Mouse (Mus musculus): ENCODE data around the gene Tpp1. TPM values are rescaled to one million over a fixed set of nuclear protein-coding genes. Genes with fewer than 3 reads are reported as not detected.
A peak's percentile ranks its signal among the peaks of the same experiment; 100 is the strongest.

Tpp1 gene
- 60.9 and 65.8 TPM in 2 replicates for polyA plus RNA-seq (2015; fragmentation: Nextera tagmentation; extraction: Ambion mirVana)

- peak within 1 kb of the TSS; percentile 72 for H3K27ac ChIP-seq (ENCODE audit: low read depth)
- peaks cover 12% of the 10 kb centered on the region for H3K4me1 ChIP-seq (ENCODE audit: insufficient read depth)
- peak within 1 kb of the TSS; percentile 82 for H3K4me2 ChIP-seq (ENCODE audit: low read depth, low read length)
- no peaks in the 10 kb centered on the region for H3K9me3 ChIP-seq (ENCODE audit: low read length)
- peak within 1 kb of the TSS; percentile 81 for H3K9ac ChIP-seq (replicated peaks)
- peak; percentile 25; the same call in 1 of the 2 replicates for TF ChIP-seq EP300 (IDR thresholded peaks at IDR 0.05; ENCODE audit: low read depth)
- no peak for TF ChIP-seq CTCF (IDR thresholded peaks at IDR 0.05; ENCODE audit: low read depth)
- DNase-seq (peak; percentile 90), ATAC-seq (peak; percentile 93)
- peak within 1 kb of the TSS; percentile 75 for H3K4me3 ChIP-seq (ENCODE audit: low read depth, low read length)
- H3K27me3 ChIP-seq (ENCODE audit: insufficient read depth, low read length) = no peaks in the 10 kb centered on the region
- 14% methylated on average over 20 of the region's 20 CpGs for WGBS (ENCODE audit: insufficient replicate concordance)
- H3K36me3 ChIP-seq (replicated peaks; ENCODE audit: insufficient read depth, low read length) = peaks cover 19% of the 10 kb centered on the region
Observed at GRCm38 (mm10) chr7:105751491-105752433, at the start of gene Tpp1. Gene Tpp1, minus strand, starts transcription at chr7:105752235.

GRCm38 (mm10) chr7:105796972-105797371 is 44.9 kb upstream of the Tpp1 start:
- no peaks in the 10 kb centered on the region for H3K9me3 ChIP-seq (ENCODE audit: low read length)
- DNase-seq (no peak), ATAC-seq (no peak)
- H3K9ac ChIP-seq (replicated peaks) = no peak overlapping the region
- no peaks in the 10 kb centered on the region for H3K27me3 ChIP-seq (ENCODE audit: insufficient read depth, low read length)
- H3K27ac ChIP-seq (ENCODE audit: low read depth) = no peak overlapping the region
- H3K36me3 ChIP-seq (replicated peaks; ENCODE audit: insufficient read depth, low read length) = no peaks in the 10 kb centered on the region
- no peak overlapping the region for H3K4me3 ChIP-seq (ENCODE audit: low read depth, low read length)
- no peaks in the 10 kb centered on the region for H3K4me1 ChIP-seq (ENCODE audit: insufficient read depth)
- no peak for TF ChIP-seq EP300 (IDR thresholded peaks at IDR 0.05; ENCODE audit: low read depth)
- TF ChIP-seq CTCF (IDR thresholded peaks at IDR 0.05; ENCODE audit: low read depth) = no peak
- no peak overlapping the region for H3K4me2 ChIP-seq (ENCODE audit: low read depth, low read length)
- WGBS (ENCODE audit: insufficient replicate concordance) = 70% methylated on average over 3 of the region's 3 CpGs

DNA sequence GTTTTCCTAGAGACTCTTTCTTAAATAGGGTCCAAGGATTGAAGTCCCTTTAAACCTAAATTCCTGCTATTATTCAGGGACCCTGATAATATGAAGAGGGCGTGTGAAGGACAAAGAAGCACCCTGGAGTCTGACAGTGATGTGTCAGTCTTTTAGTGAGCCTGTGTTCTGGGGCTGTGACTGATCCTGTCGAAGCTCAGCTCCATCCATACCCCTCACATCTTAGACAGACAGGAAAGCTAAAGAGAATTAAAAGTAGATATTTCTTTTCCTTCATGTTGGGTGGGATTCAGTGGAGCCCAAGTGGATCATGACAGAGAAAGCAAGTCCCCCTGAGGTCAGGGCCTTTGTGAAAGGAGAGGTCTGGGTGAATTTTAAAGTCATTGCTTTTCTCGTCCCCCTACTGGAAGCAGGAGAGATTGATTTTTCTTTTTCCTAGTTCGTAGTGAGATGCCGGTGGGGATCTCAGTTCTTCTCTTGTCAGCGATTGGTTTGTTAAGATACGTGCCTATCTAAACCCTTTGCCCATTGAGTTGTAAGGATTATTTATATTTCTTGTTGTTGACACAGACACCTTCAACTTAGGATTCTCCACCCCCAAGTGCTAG is 43.8 kb upstream of the Tpp1 start:
- Histone ChIP-seq H3K4me3 (ENCODE audit: low read depth, low read length) (no peak overlapping the region), H3K9ac (replicated peaks) (no peak overlapping the region), H3K27me3 (ENCODE audit: insufficient read depth, low read length) (no peaks in the 10 kb centered on the region), H3K9me3 (ENCODE audit: low read length) (no peaks in the 10 kb centered on the region), H3K4me2 (ENCODE audit: low read depth, low read length) (no peak overlapping the region), H3K4me1 (ENCODE audit: insufficient read depth) (no peaks in the 10 kb centered on the region), H3K36me3 (replicated peaks; ENCODE audit: insufficient read depth, low read length) (no peaks in the 10 kb centered on the region), H3K27ac (ENCODE audit: low read depth) (no peak overlapping the region)
- no peak for ATAC-seq
- TF ChIP-seq EP300 (IDR thresholded peaks at IDR 0.05; ENCODE audit: low read depth) (no peak), CTCF (IDR thresholded peaks at IDR 0.05; ENCODE audit: low read depth) (peak; percentile 37)
- 29% methylated on average over 7 of the region's 7 CpGs for WGBS (ENCODE audit: insufficient replicate concordance)
- DNase-seq = no peak

GRCm38 (mm10) chr7:105793701-105794100 is 41.7 kb upstream of the Tpp1 start:
- WGBS (ENCODE audit: insufficient replicate concordance) = 77% methylated on average over 7 of the region's 7 CpGs
- H3K27me3 ChIP-seq (ENCODE audit: insufficient read depth, low read length) = 0 out of 2 replicates have a peak, but pooled peaks cover under 1% of the 10 kb centered on the region
- no peak for ATAC-seq

GRCm38 (mm10) chr7:105791147-105791546 is 39.1 kb upstream of the Tpp1 start:
- 0 out of 2 replicates have a peak, but pooled peaks cover 4% of the 10 kb centered on the region for H3K4me1 ChIP-seq (ENCODE audit: insufficient read depth)
- no peak overlapping the region for H3K4me2 ChIP-seq (ENCODE audit: low read depth, low read length)
- no peak for ATAC-seq
- H3K9ac ChIP-seq (replicated peaks) = no peak overlapping the region
- WGBS (ENCODE audit: insufficient replicate concordance) = 56% methylated on average over 1 of the region's 1 CpGs
- no peak for DNase-seq
- H3K9me3 ChIP-seq (ENCODE audit: low read length) = no peaks in the 10 kb centered on the region
- H3K4me3 ChIP-seq (ENCODE audit: low read depth, low read length) = no peak overlapping the region
- no peaks in the 10 kb centered on the region for H3K36me3 ChIP-seq (replicated peaks; ENCODE audit: insufficient read depth, low read length)
- no peak for TF ChIP-seq CTCF (IDR thresholded peaks at IDR 0.05; ENCODE audit: low read depth)
- no peak for TF ChIP-seq EP300 (IDR thresholded peaks at IDR 0.05; ENCODE audit: low read depth)
- H3K27ac ChIP-seq (ENCODE audit: low read depth) = no peak overlapping the region
- H3K27me3 ChIP-seq (ENCODE audit: insufficient read depth, low read length) = peaks cover 20% of the 10 kb centered on the region

More at GRCm38 (mm10) chr7:105793701-105794100, 41.7 kb upstream of the Tpp1 start:
- no peak overlapping the region for H3K4me3 ChIP-seq (ENCODE audit: low read depth, low read length)
- DNase-seq = no peak
- H3K36me3 ChIP-seq (replicated peaks; ENCODE audit: insufficient read depth, low read length) = no peaks in the 10 kb centered on the region
- no peak overlapping the region for H3K4me2 ChIP-seq (ENCODE audit: low read depth, low read length)
- TF ChIP-seq CTCF (IDR thresholded peaks at IDR 0.05; ENCODE audit: low read depth) = no peak
- TF ChIP-seq EP300 (IDR thresholded peaks at IDR 0.05; ENCODE audit: low read depth) = no peak
- no peaks in the 10 kb centered on the region for H3K9me3 ChIP-seq (ENCODE audit: low read length)
- H3K4me1 ChIP-seq (ENCODE audit: insufficient read depth) = no peaks in the 10 kb centered on the region
- no peak overlapping the region for H3K9ac ChIP-seq (replicated peaks)
- H3K27ac ChIP-seq (ENCODE audit: low read depth) = no peak overlapping the region

Data from liver, postnatal 0 days (tissue).